Mouse (Mus musculus) c-Kit-positive CD71-positive TER-119-negative erythroid progenitor cells, embryonic 14.5 days (primary cell): Measurements from ENCODE around the gene Nav2.
A peak's percentile ranks its signal among the peaks of the same experiment; 100 is the strongest.

Experiments used
- DNase-seq: peaks from one replicate; pipeline ENCODE4 v3.0.0-alpha.2; 2013; ENCODE audit warnings: low read depth

Nav2 gene

GRCm38 (mm10) chr7:49252444-49252843, 343.9 kb downstream of the Nav2 start:
- no peak for DNase-seq

- DNase-seq: no peak
Observed at GRCm38 (mm10) chr7:49252902-49253301, 344.4 kb downstream of the Nav2 start.

- DNase-seq: no peak
Observed at GRCm38 (mm10) chr7:49255053-49255452, 346.5 kb downstream of the Nav2 start.

- no peak for DNase-seq
Observed at GRCm38 (mm10) chr7:49257234-49257906, 348.9 kb downstream of the Nav2 start.

GRCm38 (mm10) chr7:49258088-49258487, 349.6 kb downstream of the Nav2 start:
- DNase-seq: no peak

- no peak for DNase-seq
Observed at GRCm38 (mm10) chr7:49261941-49262511, 353.5 kb downstream of the Nav2 start.

GRCm38 (mm10) chr7:49266422-49266821, 357.9 kb downstream of the Nav2 start:
- no peak for DNase-seq

GRCm38 (mm10) chr7:49267621-49268325, 359.3 kb downstream of the Nav2 start:
- DNase-seq: no peak

GRCm38 (mm10) chr7:49268401-49268921, 359.9 kb downstream of the Nav2 start:
- DNase-seq: no peak

GRCm38 (mm10) chr7:49270855-49271254, 362.3 kb downstream of the Nav2 start:
- no peak for DNase-seq

- peak; percentile 39 for DNase-seq
Observed at GRCm38 (mm10) chr7:49272445-49273439, 364.2 kb downstream of the Nav2 start.

GRCm38 (mm10) chr7:49273907-49274656, 365.6 kb downstream of the Nav2 start:
- no peak for DNase-seq

- DNase-seq: no peak
Observed at GRCm38 (mm10) chr7:49274676-49275075, 366.2 kb downstream of the Nav2 start.

- DNase-seq: no peak
Observed at GRCm38 (mm10) chr7:49276163-49276562, 367.6 kb downstream of the Nav2 start.

GRCm38 (mm10) chr7:49277685-49278084, 369.2 kb downstream of the Nav2 start:
- no peak for DNase-seq

- DNase-seq: no peak
Observed at GRCm38 (mm10) chr7:49278531-49278930, 370.0 kb downstream of the Nav2 start.

- no peak for DNase-seq
Observed at GRCm38 (mm10) chr7:49280427-49280826, 371.9 kb downstream of the Nav2 start.

- no peak for DNase-seq
Observed at GRCm38 (mm10) chr7:49282446-49282845, 373.9 kb downstream of the Nav2 start.

GRCm38 (mm10) chr7:49283507-49284361, 375.2 kb downstream of the Nav2 start:
- DNase-seq: no peak

GRCm38 (mm10) chr7:49288186-49288585, 379.7 kb downstream of the Nav2 start:
- DNase-seq: no peak
